Mouse (Mus musculus) myocyte (in vitro differentiated cells): ENCODE measurements at regions not wholly inside any gene's neighbourhood (a gene's known extent, or its start where the extent isn't known, plus 50 kb on each side); places are given as distances from the start of the nearest gene placed in this dataset.

Source experiments
- E2F4 ChIP-seq: IDR thresholded peaks from one replicate; pipeline ENCODE4 v1.6.1; 2011; ENCODE audit warnings: mild to moderate bottlenecking, control low read depth, moderate library complexity; ENCODE audit not compliant: insufficient read depth
- MAX ChIP-seq: IDR thresholded peaks from one replicate; pipeline ENCODE4 v1.6.1; 2011; ENCODE audit warnings: low read depth, mild to moderate bottlenecking, control low read depth
- MYOG ChIP-seq, 3 experiments: IDR thresholded peaks; one replicate each; pipeline ENCODE4 v1.6.1; 2011; ENCODE audit warnings: control low read depth in 2 of 3, low read depth in 2 of 3, mild to moderate bottlenecking in 2 of 3; ENCODE audit not compliant: insufficient read length in 2 of 3, control insufficient read depth in 1 of 3, insufficient read depth in 1 of 3
- POLR2A ChIP-seq: IDR thresholded peaks from one replicate; pipeline ENCODE4 v1.6.1; 2011; ENCODE audit warnings: low read depth, mild to moderate bottlenecking, control low read depth, moderate library complexity; ENCODE audit not compliant: insufficient read length
- POLR2AphosphoS2 ChIP-seq: IDR thresholded peaks from one replicate; pipeline ENCODE4 v1.6.1; 2011; ENCODE audit warnings: low read depth, control low read depth; ENCODE audit not compliant: insufficient read length
- SRF ChIP-seq: IDR thresholded peaks from one replicate; pipeline ENCODE4 v1.6.1; 2011; ENCODE audit warnings: low read depth; ENCODE audit not compliant: control insufficient read depth, insufficient read length
- TCF12 ChIP-seq: IDR thresholded peaks from one replicate; pipeline ENCODE4 v1.6.1; 2011; ENCODE audit warnings: mild to moderate bottlenecking, control low read depth; ENCODE audit not compliant: poor library complexity, insufficient read depth, severe bottlenecking
- TCF3 ChIP-seq: IDR thresholded peaks from one replicate; pipeline ENCODE4 v1.6.1; 2011; ENCODE audit warnings: low read depth, control low read depth; ENCODE audit not compliant: insufficient read length
- USF1 ChIP-seq: IDR thresholded peaks from one replicate; pipeline ENCODE4 v1.6.1; 2011; ENCODE audit warnings: low read depth, mild to moderate bottlenecking, control low read depth, moderate library complexity

- TF ChIP-seq POLR2A (no peak), MAX (no peak), TCF12 (no peak), SRF (no peak), E2F4 (no peak), POLR2AphosphoS2 (no peak), TCF3 (no peak), USF1 (no peak), MYOG (IDR thresholded peaks at IDR 0.05; ENCODE audit: control insufficient read depth in 1 of 3, insufficient read depth in 1 of 3, insufficient read length in 2 of 3, low read depth in 2 of 3) (no peak)
These were observed 271.7 kb downstream of the Gxylt1 start for GRCm38 (mm10) chr15:93003233-93003632.
